Mouse (Mus musculus) bone marrow, adult 2 months (tissue): Measurements from ENCODE around the gene Gm340. TPM values are rescaled to one million over a fixed set of nuclear protein-coding genes. Genes with fewer than 3 reads are reported as not detected.

Source experiments
- H3K27ac ChIP-seq: fragments of 200-500 bp; 2 replicates; pipeline ENCODE4 v1.5.1; 2012; ENCODE audit warnings: low read depth, mild to moderate bottlenecking, control low read depth, inconsistent platforms, low read length; ENCODE audit not compliant: control insufficient read depth, poor library complexity, insufficient read depth
- H3K4me1 ChIP-seq: fragments of 200-500 bp; 2 replicates; pipeline ENCODE4 v1.6.1; 2011; ENCODE audit warnings: low read length; ENCODE audit not compliant: control insufficient read depth, insufficient read depth
- H3K4me3 ChIP-seq: fragments of 200-500 bp; replicated peaks from 2 replicates; pipeline ENCODE3; 2011; ENCODE audit warnings: mild to moderate bottlenecking, low read depth, low read length, control low read depth; ENCODE audit not compliant: control insufficient read depth
- CTCF ChIP-seq: fragments of 200-500 bp; IDR thresholded peaks from 2 replicates; pipeline ENCODE4 v1.5.1; 2011; ENCODE audit warnings: low read length, control low read depth; ENCODE audit not compliant: control insufficient read depth, insufficient read depth
- POLR2A ChIP-seq: fragments of 200-500 bp; IDR thresholded peaks from 2 replicates; pipeline ENCODE4 v1.6.1; 2011; ENCODE audit warnings: low read depth, mild to moderate bottlenecking, control low read depth, low read length, borderline replicate concordance; ENCODE audit not compliant: control insufficient read depth
- WGBS: fragments of 180-500 bp; shearing (Covaris S2); methylation state at CpG from one replicate; pipeline ENCODE4 v1.1.7; 2018; 5-methylcytosine and 5-hydroxymethylcytosine counted together
- polyA plus RNA-seq: library from polyadenylated mRNA; stranded (reverse); fragments of >200 nt; gene quantifications from 2 replicates; pipeline ENCODE4 v1.2.4, GENCODE M21; 2011; ENCODE audit warnings: low replicate concordance; ENCODE audit not compliant: missing spikeins, insufficient read depth, insufficient read length

The Gm340 gene
- polyA plus RNA-seq, 1 experiment = 10.7 TPM

- WGBS = 80% methylated on average over 13 of the region's 13 CpGs
- no peak overlapping the region for H3K4me3 ChIP-seq
- H3K4me1 ChIP-seq = peaks cover 4% of the 10 kb centered on the region
- TF ChIP-seq CTCF = no peak
- TF ChIP-seq POLR2A = no peak
- H3K27ac ChIP-seq = peak overlapping the region; percentile 47; the same call in 1 of the 2 replicates
Measured at GRCm38 (mm10) chr19:41617102-41617501, 34.9 kb downstream of the Gm340 start.

DNA sequence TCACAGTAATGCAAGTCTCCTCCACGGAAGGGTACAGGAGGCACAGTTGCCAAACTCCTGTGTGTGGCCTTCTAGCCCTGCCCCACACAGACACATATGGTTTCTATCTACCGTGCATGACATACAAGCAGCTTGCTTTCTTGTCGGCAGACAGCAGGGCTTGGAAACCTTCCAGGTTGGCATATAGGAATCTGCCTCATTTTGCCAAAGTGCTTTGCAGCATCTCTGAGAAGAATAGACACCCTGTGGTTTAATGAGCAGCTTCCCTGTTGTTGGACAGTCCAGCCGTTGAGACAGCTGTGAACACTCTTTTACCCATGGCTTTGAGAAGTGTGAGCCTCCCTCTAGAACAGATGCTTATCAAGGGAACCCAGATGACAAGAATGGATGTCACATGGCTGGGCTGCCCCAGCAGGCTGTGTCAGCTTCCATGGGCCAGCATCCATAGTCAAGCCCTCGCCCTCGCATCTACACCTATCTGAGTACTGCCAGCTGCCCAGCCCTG lies 36.0 kb downstream of the Gm340 start:
- TF ChIP-seq CTCF (no peak), POLR2A (no peak)
- H3K27ac ChIP-seq = peak overlapping the region; percentile 26; the same call in 1 of the 2 replicates
- peaks cover 4% of the 10 kb centered on the region for H3K4me1 ChIP-seq
- no peak overlapping the region for H3K4me3 ChIP-seq
- 41% methylated on average over 6 of the region's 6 CpGs for WGBS

- TF ChIP-seq CTCF = no peak
- TF ChIP-seq POLR2A = no peak
- H3K4me1 ChIP-seq = peaks cover 4% of the 10 kb centered on the region
- 52% methylated on average over 19 of the region's 19 CpGs for WGBS
- peak overlapping the region; percentile 26 for H3K27ac ChIP-seq
- no peak overlapping the region for H3K4me3 ChIP-seq
Measured at GRCm38 (mm10) chr19:41618771-41619385, 36.7 kb downstream of the Gm340 start.

DNA sequence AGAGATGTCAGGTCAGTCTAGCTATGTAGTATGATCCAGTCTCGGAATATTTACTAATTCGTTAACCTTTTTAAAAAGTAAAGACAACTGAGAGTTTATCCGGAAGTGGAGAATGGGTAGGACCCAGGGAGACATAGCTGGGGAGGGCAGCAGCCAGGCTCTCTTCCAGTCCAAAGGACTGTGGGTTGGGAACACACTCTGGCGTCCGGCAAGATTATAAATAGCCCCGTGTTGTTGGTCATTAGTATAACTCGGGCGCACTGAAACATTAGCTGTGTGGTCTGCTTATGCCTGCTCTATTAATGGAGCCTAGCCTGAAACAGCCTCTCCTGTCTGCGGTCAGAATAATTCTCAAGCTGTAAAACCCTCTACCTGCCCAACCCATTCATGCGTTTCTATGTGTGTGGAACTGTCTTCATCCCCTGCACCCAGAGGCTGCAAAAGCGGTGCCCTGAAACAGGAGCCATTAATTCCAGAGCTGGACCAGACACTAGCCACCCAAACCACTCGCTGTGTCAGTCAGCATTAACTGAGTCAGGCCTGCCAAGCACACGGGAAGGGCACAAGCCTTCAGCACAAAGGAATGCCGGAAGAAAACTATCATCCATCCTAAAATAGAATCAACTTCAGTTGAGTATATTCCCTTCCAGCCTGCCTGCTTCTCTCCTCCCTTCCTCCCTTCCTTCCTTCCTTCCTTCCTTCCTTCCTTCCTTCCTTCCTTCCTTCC lies 38.4 kb downstream of the Gm340 start:
- TF ChIP-seq POLR2A (no peak), CTCF (no peak)
- peaks cover 4% of the 10 kb centered on the region for H3K4me1 ChIP-seq
- H3K27ac ChIP-seq = no peak overlapping the region
- no peak overlapping the region for H3K4me3 ChIP-seq
- WGBS = 82% methylated on average over 14 of the region's 14 CpGs

DNA sequence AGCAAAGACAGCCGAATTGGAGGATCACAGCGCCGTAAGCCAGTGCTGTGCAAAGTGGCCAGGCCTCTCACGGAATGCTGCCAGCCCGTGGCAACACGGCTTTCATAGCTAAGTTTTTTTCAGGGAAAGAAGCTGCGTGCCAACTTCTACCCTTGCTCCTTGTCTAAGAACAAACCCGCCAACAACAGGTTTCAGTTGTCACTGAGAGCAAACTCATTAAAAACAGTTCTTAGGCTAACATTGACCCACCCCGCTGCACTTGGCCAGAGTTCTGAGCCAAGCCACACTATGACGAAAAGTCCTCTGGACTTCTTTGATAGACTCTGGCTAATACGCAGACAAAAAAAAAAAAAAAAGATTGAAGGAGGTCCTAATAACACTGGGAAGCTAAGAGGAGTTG lies 46.8 kb downstream of the Gm340 start:
- WGBS = 85% methylated on average over 11 of the region's 11 CpGs
- Histone ChIP-seq H3K4me3 (no peak overlapping the region), H3K4me1 (no peaks in the 10 kb centered on the region; the same call in none of the 2 replicates), H3K27ac (no peak overlapping the region)
- no peak for TF ChIP-seq CTCF
- TF ChIP-seq POLR2A = no peak

GRCm38 (mm10) chr19:41629532-41629931 lies 47.4 kb downstream of the Gm340 start:
- TF ChIP-seq POLR2A (no peak), CTCF (peak; percentile 42; the same call in 1 of the 2 replicates)

GRCm38 (mm10) chr19:41634099-41634498 lies 51.9 kb downstream of the Gm340 start:
- no peak overlapping the region for H3K27ac ChIP-seq
- 29% methylated on average over 10 of the region's 10 CpGs for WGBS
- no peak for TF ChIP-seq CTCF
- TF ChIP-seq POLR2A = no peak
- no peaks in the 10 kb centered on the region; the same call in none of the 2 replicates for H3K4me1 ChIP-seq
- no peak overlapping the region for H3K4me3 ChIP-seq

More at GRCm38 (mm10) chr19:41629532-41629931, 47.4 kb downstream of the Gm340 start:
- Histone ChIP-seq H3K4me1 (no peaks in the 10 kb centered on the region; the same call in none of the 2 replicates), H3K27ac (no peak overlapping the region), H3K4me3 (no peak overlapping the region)
- 55% methylated on average over 5 of the region's 5 CpGs for WGBS

GRCm38 (mm10) chr19:41634999-41635398 lies 52.8 kb downstream of the Gm340 start:
- TF ChIP-seq CTCF = no peak
- no peak for TF ChIP-seq POLR2A
- Histone ChIP-seq H3K4me1 (no peaks in the 10 kb centered on the region; the same call in none of the 2 replicates), H3K27ac (no peak overlapping the region), H3K4me3 (no peak overlapping the region)
- WGBS = 67% methylated on average over 6 of the region's 6 CpGs

Other genes starting within 250 kb of the Gm340 start
- 10.0 and 19.2 TPM in 2 replicates for gene Pik3ap1, start 197.3 kb upstream of the Gm340 start, polyA plus RNA-seq
- gene Lcor, start 99.7 kb upstream of the Gm340 start, polyA plus RNA-seq = 3.6 and 7.5 TPM in 2 replicates
- 0.50 and 2.7 TPM in 2 replicates for gene Slit1, start 161.3 kb downstream of the Gm340 start, polyA plus RNA-seq
- gene Arhgap19, start 219.7 kb downstream of the Gm340 start, polyA plus RNA-seq = 25.5 and 26.6 TPM in 2 replicates
- 6.4 and 12.0 TPM in 2 replicates for gene Frat1, start 247.6 kb downstream of the Gm340 start, polyA plus RNA-seq